Mouse (Mus musculus): ENCODE results near the gene Nt5e. TPM values are rescaled to one million over a fixed set of nuclear protein-coding genes. Genes with fewer than 3 reads are reported as not detected.

Gene Nt5e
- polyA plus RNA-seq, 1 experiment from 2014 or later: 3.1 TPM

- no peaks in the 10 kb centered on the region for H3K9me3 ChIP-seq (ENCODE audit: control insufficient read depth, low read length)
- ATAC-seq (replicated peaks; ENCODE audit: low FRiP score, low TSS enrichment, low read depth): no peak
- 0 out of 2 replicates have a peak, but pooled peaks cover 2% of the 10 kb centered on the region for H3K4me1 ChIP-seq (replicated peaks; ENCODE audit: control insufficient read depth, insufficient read depth, low read length)
- no peak overlapping the region for H3K27ac ChIP-seq (ENCODE audit: low read depth)
- no peak overlapping the region for H3K4me2 ChIP-seq (ENCODE audit: low read length)
- H3K9ac ChIP-seq (ENCODE audit: low read length): no peak overlapping the region
- 50% methylated on average over 3 of the region's 3 CpGs for WGBS
- peaks cover 8% of the 10 kb centered on the region for H3K27me3 ChIP-seq (replicated peaks; ENCODE audit: control insufficient read depth, insufficient read depth, low read length)
- no peaks in the 10 kb centered on the region for H3K36me3 ChIP-seq (ENCODE audit: control insufficient read depth, insufficient read depth, low read length)
- H3K4me3 ChIP-seq (ENCODE audit: low read depth, low read length): no peak overlapping the region
- no peak for DNase-seq (ENCODE audit: low spot score)
Observed at GRCm38 (mm10) chr9:88332447-88332846, 5.5 kb downstream of the Nt5e start.

GRCm38 (mm10) chr9:88335839-88336238, 8.8 kb downstream of the Nt5e start:
- Histone ChIP-seq H3K36me3 (ENCODE audit: control insufficient read depth, insufficient read depth, low read length) (no peaks in the 10 kb centered on the region), H3K27ac (ENCODE audit: low read depth) (no peak overlapping the region), H3K9me3 (ENCODE audit: control insufficient read depth, low read length) (no peaks in the 10 kb centered on the region), H3K4me2 (ENCODE audit: low read length) (no peak overlapping the region), H3K4me3 (ENCODE audit: low read depth, low read length) (no peak overlapping the region), H3K9ac (ENCODE audit: low read length) (no peak overlapping the region), H3K27me3 (replicated peaks; ENCODE audit: control insufficient read depth, insufficient read depth, low read length) (no peaks in the 10 kb centered on the region), H3K4me1 (replicated peaks; ENCODE audit: control insufficient read depth, insufficient read depth, low read length) (no peaks in the 10 kb centered on the region)
- no peak for ATAC-seq (replicated peaks; ENCODE audit: low FRiP score, low TSS enrichment, low read depth)
- DNase-seq (ENCODE audit: low spot score): no peak
- WGBS: 70% methylated on average over 1 of the region's 2 CpGs

- no peak for ATAC-seq (replicated peaks; ENCODE audit: low FRiP score, low TSS enrichment, low read depth)
- no peak overlapping the region for H3K4me2 ChIP-seq (ENCODE audit: low read length)
- no peak overlapping the region for H3K4me3 ChIP-seq (ENCODE audit: low read depth, low read length)
- H3K9ac ChIP-seq (ENCODE audit: low read length): no peak overlapping the region
- DNase-seq (ENCODE audit: low spot score): no peak
- 79% methylated on average over 3 of the region's 3 CpGs for WGBS
- H3K27ac ChIP-seq (ENCODE audit: low read depth): no peak overlapping the region
- no peaks in the 10 kb centered on the region for H3K9me3 ChIP-seq (ENCODE audit: control insufficient read depth, low read length)
- no peaks in the 10 kb centered on the region for H3K4me1 ChIP-seq (replicated peaks; ENCODE audit: control insufficient read depth, insufficient read depth, low read length)
- H3K27me3 ChIP-seq (replicated peaks; ENCODE audit: control insufficient read depth, insufficient read depth, low read length): no peaks in the 10 kb centered on the region
- no peaks in the 10 kb centered on the region for H3K36me3 ChIP-seq (ENCODE audit: control insufficient read depth, insufficient read depth, low read length)
Observed at GRCm38 (mm10) chr9:88340819-88341218, 13.8 kb downstream of the Nt5e start.

- H3K9me3 ChIP-seq (ENCODE audit: control insufficient read depth, low read length): no peaks in the 10 kb centered on the region
- no peaks in the 10 kb centered on the region for H3K27me3 ChIP-seq (replicated peaks; ENCODE audit: control insufficient read depth, insufficient read depth, low read length)
- H3K4me3 ChIP-seq (ENCODE audit: low read depth, low read length): no peak overlapping the region
- WGBS: 78% methylated on average over 7 of the region's 7 CpGs
- DNase-seq (ENCODE audit: low spot score) (no peak), ATAC-seq (replicated peaks; ENCODE audit: low FRiP score, low TSS enrichment, low read depth) (no peak)
- no peak overlapping the region for H3K9ac ChIP-seq (ENCODE audit: low read length)
- no peaks in the 10 kb centered on the region for H3K4me1 ChIP-seq (replicated peaks; ENCODE audit: control insufficient read depth, insufficient read depth, low read length)
- H3K27ac ChIP-seq (ENCODE audit: low read depth): no peak overlapping the region
- H3K36me3 ChIP-seq (ENCODE audit: control insufficient read depth, insufficient read depth, low read length): no peaks in the 10 kb centered on the region
- H3K4me2 ChIP-seq (ENCODE audit: low read length): no peak overlapping the region
Observed at GRCm38 (mm10) chr9:88342241-88342640, 15.2 kb downstream of the Nt5e start.

GRCm38 (mm10) chr9:88342701-88343100, 15.7 kb downstream of the Nt5e start:
- no peak overlapping the region for H3K9ac ChIP-seq (ENCODE audit: low read length)
- no peaks in the 10 kb centered on the region for H3K9me3 ChIP-seq (ENCODE audit: control insufficient read depth, low read length)
- no peak overlapping the region for H3K27ac ChIP-seq (ENCODE audit: low read depth)
- 69% methylated on average over 3 of the region's 3 CpGs for WGBS
- H3K4me2 ChIP-seq (ENCODE audit: low read length): no peak overlapping the region
- no peaks in the 10 kb centered on the region for H3K27me3 ChIP-seq (replicated peaks; ENCODE audit: control insufficient read depth, insufficient read depth, low read length)
- H3K36me3 ChIP-seq (ENCODE audit: control insufficient read depth, insufficient read depth, low read length): no peaks in the 10 kb centered on the region
- H3K4me1 ChIP-seq (replicated peaks; ENCODE audit: control insufficient read depth, insufficient read depth, low read length): no peaks in the 10 kb centered on the region
- H3K4me3 ChIP-seq (ENCODE audit: low read depth, low read length): no peak overlapping the region
- ATAC-seq (replicated peaks; ENCODE audit: low FRiP score, low TSS enrichment, low read depth): no peak
- DNase-seq (ENCODE audit: low spot score): no peak

GRCm38 (mm10) chr9:88344424-88344823, 17.4 kb downstream of the Nt5e start:
- no peaks in the 10 kb centered on the region for H3K27me3 ChIP-seq (replicated peaks; ENCODE audit: control insufficient read depth, insufficient read depth, low read length)
- ATAC-seq (replicated peaks; ENCODE audit: low FRiP score, low TSS enrichment, low read depth) (no peak), DNase-seq (ENCODE audit: low spot score) (no peak)
- H3K4me1 ChIP-seq (replicated peaks; ENCODE audit: control insufficient read depth, insufficient read depth, low read length): no peaks in the 10 kb centered on the region
- WGBS: 89% methylated on average over 2 of the region's 2 CpGs
- no peak overlapping the region for H3K27ac ChIP-seq (ENCODE audit: low read depth)
- H3K4me2 ChIP-seq (ENCODE audit: low read length): no peak overlapping the region
- H3K9me3 ChIP-seq (ENCODE audit: control insufficient read depth, low read length): no peaks in the 10 kb centered on the region
- H3K9ac ChIP-seq (ENCODE audit: low read length): no peak overlapping the region
- no peaks in the 10 kb centered on the region for H3K36me3 ChIP-seq (ENCODE audit: control insufficient read depth, insufficient read depth, low read length)
- no peak overlapping the region for H3K4me3 ChIP-seq (ENCODE audit: low read depth, low read length)

- 61% methylated on average over 5 of the region's 5 CpGs for WGBS
- H3K4me3 ChIP-seq (ENCODE audit: low read depth, low read length): no peak overlapping the region
- H3K27me3 ChIP-seq (replicated peaks; ENCODE audit: control insufficient read depth, insufficient read depth, low read length): no peaks in the 10 kb centered on the region
- no peak for DNase-seq (ENCODE audit: low spot score)
- H3K36me3 ChIP-seq (ENCODE audit: control insufficient read depth, insufficient read depth, low read length): no peaks in the 10 kb centered on the region
- H3K27ac ChIP-seq (ENCODE audit: low read depth): no peak overlapping the region
- no peaks in the 10 kb centered on the region for H3K9me3 ChIP-seq (ENCODE audit: control insufficient read depth, low read length)
- no peak for ATAC-seq (replicated peaks; ENCODE audit: low FRiP score, low TSS enrichment, low read depth)
- H3K4me1 ChIP-seq (replicated peaks; ENCODE audit: control insufficient read depth, insufficient read depth, low read length): no peaks in the 10 kb centered on the region
- H3K9ac ChIP-seq (ENCODE audit: low read length): no peak overlapping the region
- no peak overlapping the region for H3K4me2 ChIP-seq (ENCODE audit: low read length)
Observed at GRCm38 (mm10) chr9:88346857-88347256, 19.9 kb downstream of the Nt5e start.

- Histone ChIP-seq H3K4me1 (replicated peaks; ENCODE audit: control insufficient read depth, insufficient read depth, low read length) (no peaks in the 10 kb centered on the region), H3K4me3 (ENCODE audit: low read depth, low read length) (no peak overlapping the region), H3K9me3 (ENCODE audit: control insufficient read depth, low read length) (no peaks in the 10 kb centered on the region), H3K4me2 (ENCODE audit: low read length) (no peak overlapping the region), H3K27me3 (replicated peaks; ENCODE audit: control insufficient read depth, insufficient read depth, low read length) (no peaks in the 10 kb centered on the region), H3K27ac (ENCODE audit: low read depth) (no peak overlapping the region), H3K36me3 (ENCODE audit: control insufficient read depth, insufficient read depth, low read length) (no peaks in the 10 kb centered on the region), H3K9ac (ENCODE audit: low read length) (no peak overlapping the region)
- ATAC-seq (replicated peaks; ENCODE audit: low FRiP score, low TSS enrichment, low read depth): no peak
- 86% methylated on average over 6 of the region's 6 CpGs for WGBS
- no peak for DNase-seq (ENCODE audit: low spot score)
Observed at GRCm38 (mm10) chr9:88348623-88349022, 21.6 kb downstream of the Nt5e start.

- Histone ChIP-seq H3K4me1 (replicated peaks; ENCODE audit: control insufficient read depth, insufficient read depth, low read length) (no peaks in the 10 kb centered on the region), H3K4me3 (ENCODE audit: low read depth, low read length) (no peak overlapping the region), H3K27ac (ENCODE audit: low read depth) (no peak overlapping the region), H3K9me3 (ENCODE audit: control insufficient read depth, low read length) (no peaks in the 10 kb centered on the region), H3K36me3 (ENCODE audit: control insufficient read depth, insufficient read depth, low read length) (no peaks in the 10 kb centered on the region), H3K4me2 (ENCODE audit: low read length) (no peak overlapping the region), H3K27me3 (replicated peaks; ENCODE audit: control insufficient read depth, insufficient read depth, low read length) (no peaks in the 10 kb centered on the region), H3K9ac (ENCODE audit: low read length) (no peak overlapping the region)
- 90% methylated on average over 1 of the region's 1 CpGs for WGBS
- DNase-seq (ENCODE audit: low spot score) (no peak), ATAC-seq (replicated peaks; ENCODE audit: low FRiP score, low TSS enrichment, low read depth) (no peak)
Observed at GRCm38 (mm10) chr9:88350317-88350716, 23.3 kb downstream of the Nt5e start.
